Mouse (Mus musculus) liver, postnatal 0 days (tissue): ENCODE results near the gene Rapsn.

Source experiments
- CTCF ChIP-seq: sonication (generic); IDR thresholded peaks from 2 replicates; pipeline ENCODE4 v1.5.1; 2016; ENCODE audit warnings: antibody characterized with exemption, low read depth
- EP300 ChIP-seq: IDR thresholded peaks from 2 replicates; pipeline ENCODE4 v1.6.1; 2016; ENCODE audit warnings: antibody characterized with exemption, low read depth, mild to moderate bottlenecking

DNA sequence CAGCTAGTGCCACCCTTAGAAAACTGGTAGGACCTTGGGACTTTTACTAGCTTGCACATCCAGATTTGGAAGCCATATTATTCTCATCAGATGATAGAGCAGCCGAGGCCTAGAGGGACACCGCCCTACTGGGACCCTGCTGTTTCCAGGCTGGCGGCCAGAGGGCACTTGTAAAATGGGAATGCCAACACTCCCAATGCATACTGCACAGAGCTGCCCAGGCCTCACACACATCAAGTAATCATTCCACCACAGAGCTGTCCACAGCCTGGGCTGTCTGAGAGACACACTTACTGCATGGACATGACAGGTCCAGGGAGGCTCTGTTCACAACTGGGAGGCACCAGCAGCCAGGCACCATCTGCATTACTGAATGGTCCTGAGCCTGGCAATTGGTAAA, 31.0 kb downstream of the Rapsn start:
- TF ChIP-seq CTCF (no peak), EP300 (no peak)
